23 mouse cellular contexts compared by ENCODE assay signal in the genomic region with DNA sequence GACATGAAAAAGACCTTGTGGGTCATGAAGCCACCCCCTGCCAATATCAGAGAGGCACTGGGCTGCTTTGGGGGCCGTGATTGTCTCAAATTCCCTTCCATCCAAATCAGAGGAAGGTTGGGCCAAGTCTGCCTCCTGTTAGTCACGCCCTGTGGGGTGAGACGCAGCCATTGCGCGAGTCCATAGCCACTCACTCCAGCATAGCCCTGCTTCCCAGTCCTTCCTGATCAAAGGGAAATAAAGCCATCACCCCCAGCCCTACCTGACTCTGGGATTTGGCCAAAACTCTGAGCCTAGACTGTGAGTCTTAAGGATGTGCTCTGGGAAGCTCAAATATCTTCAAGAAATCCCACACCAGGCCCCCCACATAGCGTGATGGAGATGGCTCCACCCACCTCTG.
"Had no signal": no experiment of that assay in that cellular context is flagged by ENCODE, and none has a peak within 500 bp of the region (broad histone marks: within the 10 kb centered on the region; RNA-seq: fewer than 3 reads in every experiment).

No protein-coding gene starts in this region.

- DNase-seq: kidney, adult 9 months; kidney, postnatal 14 days; kidney, postnatal 4 days; layer of hippocampus, adult 9-11 months; layer of hippocampus, postnatal 36 days; liver, postnatal 0 days; lung, embryonic 14.5 days; lung, postnatal 10 days; lung, postnatal 4 days; right cerebral cortex, adult 18-20 months; right cerebral cortex, postnatal 14 days; right cerebral cortex, postnatal 4 days; thymus, adult 2 months; thymus, postnatal 14 days; thymus, postnatal 4 days had no signal

- H3K27me3 ChIP-seq: midbrain, embryonic 12.5 days; midbrain, embryonic 15.5 days; neural tube, embryonic 12.5 days; neural tube, embryonic 15.5 days had no signal

- H3K36me3 ChIP-seq: midbrain, embryonic 12.5 days; midbrain, embryonic 15.5 days; neural tube, embryonic 12.5 days; neural tube, embryonic 15.5 days had no signal

- H3K4me1 ChIP-seq: midbrain, embryonic 12.5 days; midbrain, embryonic 15.5 days; neural tube, embryonic 12.5 days; neural tube, embryonic 15.5 days had no signal

- H3K9ac ChIP-seq: liver, embryonic 14.5 days; liver, postnatal 0 days; lung, embryonic 14.5 days; midbrain, embryonic 12.5 days; midbrain, embryonic 15.5 days; neural tube, embryonic 12.5 days; neural tube, embryonic 15.5 days had no signal

- H3K4me3 ChIP-seq: left cerebral cortex, adult 2 months; midbrain, embryonic 12.5 days; midbrain, embryonic 15.5 days; neural tube, embryonic 12.5 days; neural tube, embryonic 15.5 days had no signal

- ATAC-seq: liver, postnatal 0 days; midbrain, embryonic 15.5 days had no signal

- H3K4me2 ChIP-seq: liver, embryonic 11.5 days; lung, embryonic 14.5 days; midbrain, embryonic 12.5 days; midbrain, embryonic 15.5 days; neural tube, embryonic 12.5 days; neural tube, embryonic 15.5 days had no signal

- H3K27ac ChIP-seq: left cerebral cortex, adult 2 months; liver, embryonic 14.5 days; midbrain, embryonic 12.5 days; midbrain, embryonic 15.5 days; neural tube, embryonic 12.5 days; neural tube, embryonic 15.5 days; stomach, postnatal 0 days had no signal

- H3K9me3 ChIP-seq: midbrain, embryonic 12.5 days; midbrain, embryonic 15.5 days; neural tube, embryonic 12.5 days; neural tube, embryonic 15.5 days had no signal
